Mouse (Mus musculus) lung, adult 2 months (tissue): ENCODE results near the gene Clasrp.

Experiments
- CTCF ChIP-seq: fragments of 200-500 bp; IDR thresholded peaks from 2 replicates; pipeline ENCODE4 v1.5.1; 2011; ENCODE audit warnings: mild to moderate bottlenecking, low read length, control low read depth; ENCODE audit not compliant: insufficient read depth
- POLR2A ChIP-seq: fragments of 200-500 bp; IDR thresholded peaks from 2 replicates; pipeline ENCODE4 v1.6.1; 2011; ENCODE audit warnings: low read depth, mild to moderate bottlenecking, control low read depth, low read length, borderline replicate concordance; ENCODE audit errors: extremely low read depth

GRCm38 (mm10) chr7:19632275-19632674 lies 28.0 kb upstream of the Clasrp start:
- TF ChIP-seq CTCF (no peak), POLR2A (no peak)
